Mouse (Mus musculus) CH12.LX (cell line): Measurements from ENCODE around the gene Ms4a14. TPM values are rescaled to one million over a fixed set of nuclear protein-coding genes. Genes with fewer than 3 reads are reported as not detected.
A peak's percentile ranks its signal among the peaks of the same experiment; 100 is the strongest.
"Not testable (repeated sequence)": the region's sequence is repeated elsewhere in the genome, so short reads cannot be mapped to it uniquely, and the experiment has no call there.

Source experiments
- DNase-seq: peaks from one replicate; pipeline ENCODE4 v3.0.0-alpha.2; 2013; ENCODE audit errors: extremely low read depth
- H3K27ac ChIP-seq: 2 replicates; pipeline ENCODE4 v1.5.1; 2012; ENCODE audit warnings: low read depth, mild to moderate bottlenecking, control low read depth, moderate library complexity; ENCODE audit not compliant: insufficient read depth
- H3K27me3 ChIP-seq: replicated peaks from 2 replicates; pipeline ENCODE3; 2012; ENCODE audit warnings: inconsistent platforms
- H3K36me3 ChIP-seq, 2 experiments: replicated peaks in 1 of 2; 2 replicates each; pipeline versions ENCODE3 to v1.6.1; 2012; ENCODE audit warnings: inconsistent platforms in 1 of 2, low read length in 1 of 2, mild to moderate bottlenecking in 1 of 2, mixed read lengths in 1 of 2, moderate library complexity in 1 of 2; ENCODE audit not compliant: control insufficient read depth in 1 of 2, insufficient read depth in 1 of 2
- H3K4me1 ChIP-seq, 2 experiments: 2 replicates each; pipeline ENCODE4 v1.6.1; 2012; ENCODE audit warnings: inconsistent platforms in 1 of 2, moderate library complexity in 1 of 2; ENCODE audit not compliant: insufficient read depth in 2 of 2, control insufficient read depth in 1 of 2
- H3K4me2 ChIP-seq: 2 replicates; pipeline ENCODE4 v1.6.1; 2012; ENCODE audit warnings: low read depth, mild to moderate bottlenecking, control low read depth; ENCODE audit not compliant: poor library complexity, insufficient read depth, severe bottlenecking
- H3K4me3 ChIP-seq, 3 experiments: fragments of 150-350 bp in 1 of 3; sonication (generic) in 1 of 3; replicated peaks in 1 of 3; 2 replicates each; pipeline versions ENCODE3 to v1.5.1; 2011 to 2012; ENCODE audit warnings: low read depth in 2 of 3, low read length in 2 of 3, mild to moderate bottlenecking in 2 of 3, moderate library complexity in 2 of 3, control low read depth in 1 of 3, improper control_type of control experiment in 1 of 3, inconsistent platforms in 1 of 3, mixed read lengths in 1 of 3; ENCODE audit not compliant: poor library complexity in 1 of 3
- H3K79me2 ChIP-seq: replicated peaks from 2 replicates; pipeline ENCODE4 v1.6.1; 2012; ENCODE audit warnings: mild to moderate bottlenecking, moderate library complexity; ENCODE audit not compliant: control insufficient read depth, poor library complexity, insufficient read depth, severe bottlenecking; ENCODE audit errors: extremely low read depth
- H3K9ac ChIP-seq: 2 replicates; pipeline ENCODE4 v1.6.1; 2012; ENCODE audit warnings: low read depth, mild to moderate bottlenecking, control low read depth, moderate library complexity; ENCODE audit not compliant: insufficient read depth
- H3K9me3 ChIP-seq: replicated peaks from 2 replicates; pipeline ENCODE3; 2012; ENCODE audit warnings: low read length, inconsistent platforms, mixed read lengths
- BHLHE40 ChIP-seq: IDR thresholded peaks from 2 replicates; pipeline ENCODE4 v1.6.1; 2011; ENCODE audit warnings: mild to moderate bottlenecking, low read depth, low read length, improper control_type of control experiment
- CHD1 ChIP-seq: IDR thresholded peaks from 2 replicates; pipeline ENCODE4 v1.6.1; 2012; ENCODE audit warnings: low read depth, low read length, improper control_type of control experiment, inconsistent platforms
- CHD2 ChIP-seq: IDR thresholded peaks from 2 replicates; pipeline ENCODE4 v1.6.1; 2011; ENCODE audit warnings: low read length, improper control_type of control experiment
- ELF1 ChIP-seq: IDR thresholded peaks from 2 replicates; pipeline ENCODE4 v1.6.1; 2014; ENCODE audit warnings: low read depth, mild to moderate bottlenecking, inconsistent platforms, low read length, improper control_type of control experiment
- EP300 ChIP-seq: IDR thresholded peaks from 2 replicates; pipeline ENCODE4 v1.6.1; 2011; ENCODE audit warnings: low read length, improper control_type of control experiment
- ETS1 ChIP-seq: conservative IDR thresholded peaks from 2 replicates; pipeline ENCODE4 v1.6.1; 2012; ENCODE audit warnings: low read depth, mild to moderate bottlenecking, inconsistent platforms, low read length, improper control_type of control experiment, moderate library complexity
- HCFC1 ChIP-seq: IDR thresholded peaks from 2 replicates; pipeline ENCODE4 v1.6.1; 2012; ENCODE audit warnings: low read depth, mild to moderate bottlenecking, inconsistent platforms, low read length, improper control_type of control experiment
- IRF4 ChIP-seq: IDR thresholded peaks from 2 replicates; pipeline ENCODE4 v1.6.1; 2014; ENCODE audit warnings: low read depth, mild to moderate bottlenecking, inconsistent platforms, low read length, improper control_type of control experiment
- MAFK ChIP-seq: IDR thresholded peaks from 2 replicates; pipeline ENCODE4 v1.6.1; 2011; ENCODE audit warnings: low read length, improper control_type of control experiment; ENCODE audit not compliant: insufficient replicate concordance
- MAX ChIP-seq: IDR thresholded peaks from 2 replicates; pipeline ENCODE4 v1.6.1; 2011; ENCODE audit warnings: low read length, improper control_type of control experiment
- MEF2A ChIP-seq: IDR thresholded peaks from 2 replicates; pipeline ENCODE4 v1.6.1; 2014; ENCODE audit warnings: low read depth, mild to moderate bottlenecking, inconsistent platforms, low read length, improper control_type of control experiment, borderline replicate concordance
- MXI1 ChIP-seq: IDR thresholded peaks from 2 replicates; pipeline ENCODE4 v1.6.1; 2011; ENCODE audit warnings: mild to moderate bottlenecking, low read depth, low read length, improper control_type of control experiment
- MYC ChIP-seq: IDR thresholded peaks from 2 replicates; pipeline ENCODE4 v1.6.1; 2011; ENCODE audit warnings: low read depth, mild to moderate bottlenecking, improper control_type of control experiment, low read length
- NELFE ChIP-seq: IDR thresholded peaks from 2 replicates; pipeline ENCODE4 v1.6.1; 2011; ENCODE audit warnings: low read depth, low read length, improper control_type of control experiment
- PAX5 ChIP-seq: IDR thresholded peaks from 2 replicates; pipeline ENCODE4 v1.6.1; 2012; ENCODE audit warnings: low read length, inconsistent platforms, mixed read lengths
- RAD21 ChIP-seq: IDR thresholded peaks from 2 replicates; pipeline ENCODE4 v1.6.1; 2011; ENCODE audit warnings: low read depth, mild to moderate bottlenecking, low read length, improper control_type of control experiment, moderate library complexity
- SIN3A ChIP-seq: IDR thresholded peaks from 2 replicates; pipeline ENCODE4 v1.6.1; 2012; ENCODE audit warnings: low read length, improper control_type of control experiment, inconsistent platforms
- SMC3 ChIP-seq: IDR thresholded peaks from 2 replicates; pipeline ENCODE4 v1.6.1; 2011; ENCODE audit warnings: low read depth, low read length, improper control_type of control experiment
- TBP ChIP-seq: conservative IDR thresholded peaks from 2 replicates; pipeline ENCODE4 v1.6.1; 2011; ENCODE audit warnings: low read depth, low read length, improper control_type of control experiment
- TCF12 ChIP-seq: IDR thresholded peaks from 2 replicates; pipeline ENCODE4 v1.6.1; 2014; ENCODE audit warnings: low read depth, mild to moderate bottlenecking, inconsistent platforms, low read length, improper control_type of control experiment
- UBTF ChIP-seq: IDR thresholded peaks from 2 replicates; pipeline ENCODE4 v1.6.1; 2012; ENCODE audit warnings: low read depth, mild to moderate bottlenecking, inconsistent platforms, low read length, improper control_type of control experiment, moderate library complexity
- ZKSCAN1 ChIP-seq: IDR thresholded peaks from 2 replicates; pipeline ENCODE4 v1.6.1; 2012; ENCODE audit warnings: low read depth, inconsistent platforms, low read length, improper control_type of control experiment, borderline replicate concordance
- ZNF384 ChIP-seq: IDR thresholded peaks from 2 replicates; pipeline ENCODE4 v1.6.1; 2012; ENCODE audit warnings: low read depth, low read length, improper control_type of control experiment, inconsistent platforms
- dilution Hi-C: fragments of 300-500 bp; cut with MboI; formaldehyde crosslinking; loops from 2 replicates; pipeline ENCODE4 v1.14.3; 2020; ENCODE audit warnings: low sequenced_read_pairs; ENCODE audit not compliant: extremely low pct_unique_long_range_greater_than_20kb, extremely low pct_ligation_motif_present
- in situ Hi-C: fragments of 300-500 bp; cut with MboI; formaldehyde crosslinking; loops from 3 replicates; pipeline ENCODE4 v1.14.3; 2019; ENCODE audit warnings: low sequenced_read_pairs, low pct_ligation_motif_present, low pct_unique_long_range_greater_than_20kb, mixed read lengths
- polyA plus RNA-seq: library from polyadenylated mRNA; unstranded; fragments of >175 nt; gene quantifications from 2 replicates; pipeline ENCODE4 v1.2.1, GENCODE M21; 2012; ENCODE audit warnings: low read depth; ENCODE audit not compliant: insufficient read length
- total RNA-seq, 2 experiments: library from RNA; depleted of rRNA; stranded (reverse); fragments of 300-350 nt in 1 of 2; fragments of >200 nt in 1 of 2; gene quantifications; 2 replicates each; pipeline ENCODE4 v1.2.3; 2012 to 2014

Gene Ms4a14
- total and polyA plus RNA-seq, 3 experiments, result 0.17 TPM; not detected in 2

GRCm38 (mm10) chr19:11263549-11263948 lies 50.7 kb downstream of the Ms4a14 start:
- Histone ChIP-seq H3K4me2 (peak overlapping the region; percentile 76), H3K36me3 (peaks cover 12 to 33% of the 10 kb centered on the region in 2 experiments), H3K9me3 (no peaks in the 10 kb centered on the region)
- no peak for TF ChIP-seq MAX
- TF ChIP-seq MXI1, result no peak
- no peak for TF ChIP-seq SMC3
- TF ChIP-seq EP300, result no peak
- TF ChIP-seq ELF1, result no peak
- no peak; the same call in 1 of the 2 replicates for TF ChIP-seq SIN3A
- no peak for TF ChIP-seq MYC
- TF ChIP-seq ZKSCAN1, result no peak
- TF ChIP-seq CHD1, result no peak; the same call in 1 of the 2 replicates
- no peak for TF ChIP-seq NELFE
- TF ChIP-seq RAD21, result no peak
- no peak for TF ChIP-seq MEF2A
- TF ChIP-seq TCF12, result no peak
- TF ChIP-seq HCFC1, result no peak
- no peak for TF ChIP-seq ETS1
- no peak for TF ChIP-seq ZNF384
- no peak for TF ChIP-seq BHLHE40
- no peak for TF ChIP-seq TBP
- TF ChIP-seq PAX5, result no peak
- no peak for TF ChIP-seq CHD2
- TF ChIP-seq, all 38 proteins: peak for 0
- Histone ChIP-seq H3K4me3 (peak overlapping the region; percentile 54 to 74 (median 70)), H3K27ac (peak overlapping the region; percentile 66), H3K9ac (peak overlapping the region; percentile 71), H3K4me1 (peaks cover 7 to 48% of the 10 kb centered on the region in 2 experiments; a peak in 3 of 4 replicates), H3K27me3 (no peaks in the 10 kb centered on the region), H3K79me2 (peaks cover 32% of the 10 kb centered on the region)
- dilution Hi-C loops, result no loop called here
- in situ Hi-C loops, result no loop called here
- DNase-seq, result no peak

GRCm38 (mm10) chr19:11262932-11263331 lies 51.3 kb downstream of the Ms4a14 start:
- H3K27me3 ChIP-seq, in situ Hi-C loops, dilution Hi-C loops, H3K9me3 ChIP-seq: not testable (repeated sequence)
- DNase-seq, result peak; percentile 71
- peak overlapping the region; percentile 76 for H3K4me2 ChIP-seq
- H3K4me1 ChIP-seq, result peaks cover 6 to 48% of the 10 kb centered on the region in 2 experiments; a peak in 3 of 4 replicates
- H3K36me3 ChIP-seq, result peaks cover 18 to 39% of the 10 kb centered on the region in 2 experiments
- TF ChIP-seq UBTF (peak; percentile 46; the same call in 1 of the 2 replicates), MEF2A (0 out of 2 replicates have a peak, but pooled peaks have one; percentile 9), IRF4 (0 out of 2 replicates have a peak, but pooled peaks have one; percentile 26), EP300 (0 out of 2 replicates have a peak, but pooled peaks have one; percentile 33), HCFC1 (0 out of 2 replicates have a peak, but pooled peaks have one; percentile 12), ETS1 (peak; percentile 45; the same call in 1 of the 2 replicates), CHD1 (peak; percentile 30; the same call in 1 of the 2 replicates), MAFK (peak; percentile 38; the same call in 1 of the 2 replicates), ZNF384 (peak; percentile 96)
- 0 out of 2 replicates have a peak overlapping the region, but pooled peaks have one; percentile 47 for H3K27ac ChIP-seq
- peak overlapping the region; percentile 29 to 74 (median 70) for H3K4me3 ChIP-seq
- H3K79me2 ChIP-seq, result peaks cover 32% of the 10 kb centered on the region
- 0 out of 2 replicates have a peak overlapping the region, but pooled peaks have one; percentile 71 for H3K9ac ChIP-seq
